Mouse (Mus musculus) lung, embryonic 14.5 days (tissue): Measurements from ENCODE around the gene Akr1a1. TPM values are rescaled to one million over a fixed set of nuclear protein-coding genes. Genes with fewer than 3 reads are reported as not detected.
"Not testable (repeated sequence)": the region's sequence is repeated elsewhere in the genome, so short reads cannot be mapped to it uniquely, and the experiment has no call there.

Source experiments
- ATAC-seq: fragments of 200-750 bp; cut with Nextera tagmentation; 2 replicates; pipeline ENCODE4 v1.8.0; 2017; ENCODE audit warnings: mild to moderate bottlenecking, moderate TSS enrichment, moderate library complexity; ENCODE audit not compliant: insufficient read depth
- DNase-seq: peaks from one replicate; pipeline ENCODE4 v3.0.0-alpha.2; 2015
- H3K27ac ChIP-seq: fragments of 300-500 bp; sonication (generic); 2 replicates; pipeline ENCODE4 v1.5.1; 2014; ENCODE audit warnings: low read depth, mild to moderate bottlenecking, moderate library complexity
- H3K27me3 ChIP-seq: fragments of 300-500 bp; sonication (generic); 2 replicates; pipeline ENCODE4 v1.6.1; 2014; ENCODE audit warnings: low read length, control low read depth; ENCODE audit not compliant: insufficient read depth
- H3K36me3 ChIP-seq: fragments of 300-500 bp; sonication (generic); 2 replicates; pipeline ENCODE4 v1.6.1; 2014; ENCODE audit warnings: control low read depth; ENCODE audit not compliant: insufficient read depth
- H3K4me1 ChIP-seq: fragments of 300-500 bp; sonication (generic); 2 replicates; pipeline ENCODE4 v1.6.1; 2014; ENCODE audit warnings: antibody characterized with exemption, control low read depth; ENCODE audit not compliant: insufficient read depth
- H3K4me2 ChIP-seq: fragments of 300-500 bp; sonication (generic); 2 replicates; pipeline ENCODE4 v1.6.1; 2014; ENCODE audit warnings: mild to moderate bottlenecking
- H3K4me3 ChIP-seq: fragments of 300-500 bp; sonication (generic); 2 replicates; pipeline ENCODE4 v1.5.1; 2014; ENCODE audit warnings: low read depth, low read length
- H3K9ac ChIP-seq: fragments of 300-500 bp; sonication (generic); 2 replicates; pipeline ENCODE4 v1.6.1; 2014
- H3K9me3 ChIP-seq: fragments of 300-500 bp; sonication (generic); 2 replicates; pipeline ENCODE4 v1.6.1; 2016; ENCODE audit warnings: low read depth, low read length, control low read depth
- CTCF ChIP-seq: IDR thresholded peaks from 2 replicates; pipeline ENCODE4 v1.5.1; 2016; ENCODE audit warnings: antibody characterized with exemption, low read depth
- WGBS: fragments of 180-500 bp; shearing (Covaris S2); extraction: QIAGEN DNeasy Blood & Tissue Kit; methylation state at CpG from one replicate; pipeline ENCODE4 v1.1.7; 2014; 5-methylcytosine and 5-hydroxymethylcytosine counted together
- polyA plus RNA-seq: library from polyadenylated mRNA; unstranded; fragments of >200 nt; fragmentation: Nextera tagmentation; extraction: Ambion mirVana; gene quantifications from 2 replicates; pipeline ENCODE4 v1.2.1, GENCODE M21; 2014

Akr1a1 gene
- polyA plus RNA-seq, 1 experiment from 2014 or later, result 759 TPM

- Histone ChIP-seq H3K4me3 (no peak overlapping the region), H3K27me3 (no peaks in the 10 kb centered on the region), H3K27ac (no peak overlapping the region), H3K4me1 (no peaks in the 10 kb centered on the region), H3K9ac (no peak overlapping the region), H3K36me3 (no peaks in the 10 kb centered on the region), H3K4me2 (no peak overlapping the region), H3K9me3 (no peaks in the 10 kb centered on the region)
- 17% methylated on average over 2 of the region's 2 CpGs for WGBS
- ATAC-seq, result peak; percentile 94
- DNase-seq, result peak; percentile 77
- no peak for TF ChIP-seq CTCF
These were observed 21.3 kb upstream of the Akr1a1 start for GRCm38 (mm10) chr4:116672785-116673184.

- no peaks in the 10 kb centered on the region for H3K27me3 ChIP-seq
- H3K9me3 ChIP-seq, result no peaks in the 10 kb centered on the region
- H3K36me3 ChIP-seq, result no peaks in the 10 kb centered on the region
- H3K4me2 ChIP-seq, result no peak overlapping the region
- H3K4me1 ChIP-seq, result no peaks in the 10 kb centered on the region
- WGBS, result 49% methylated on average over 2 of the region's 2 CpGs
- no peak overlapping the region for H3K4me3 ChIP-seq
- H3K27ac ChIP-seq, result no peak overlapping the region
- peak; percentile 44 for TF ChIP-seq CTCF
- H3K9ac ChIP-seq, result no peak overlapping the region
- ATAC-seq (no peak), DNase-seq (peak; percentile 32)
These were observed 17.8 kb upstream of the Akr1a1 start for GRCm38 (mm10) chr4:116669291-116669690.

- Histone ChIP-seq H3K27me3 (no peaks in the 10 kb centered on the region), H3K4me2 (no peak overlapping the region), H3K9ac (no peak overlapping the region), H3K36me3 (no peaks in the 10 kb centered on the region), H3K27ac (no peak overlapping the region), H3K9me3 (no peaks in the 10 kb centered on the region), H3K4me3 (no peak overlapping the region), H3K4me1 (no peaks in the 10 kb centered on the region)
- TF ChIP-seq CTCF, result no peak
- DNase-seq (no peak), ATAC-seq (no peak)
- WGBS, result 44% methylated on average over 3 of the region's 3 CpGs
These were observed 16.7 kb upstream of the Akr1a1 start for GRCm38 (mm10) chr4:116668145-116668544.

GRCm38 (mm10) chr4:116666625-116667024 lies 15.1 kb upstream of the Akr1a1 start:
- Histone ChIP-seq H3K27ac (no peak overlapping the region), H3K4me1 (no peaks in the 10 kb centered on the region), H3K4me3 (no peak overlapping the region), H3K36me3 (no peaks in the 10 kb centered on the region), H3K9me3 (no peaks in the 10 kb centered on the region), H3K4me2 (no peak overlapping the region), H3K9ac (no peak overlapping the region), H3K27me3 (no peaks in the 10 kb centered on the region)
- no peak for TF ChIP-seq CTCF
- DNase-seq, result no peak
- WGBS, result 48% methylated on average over 4 of the region's 4 CpGs
- ATAC-seq, result no peak

GRCm38 (mm10) chr4:116661998-116662397 lies 10.5 kb upstream of the Akr1a1 start:
- no peak overlapping the region for H3K4me3 ChIP-seq
- no peaks in the 10 kb centered on the region for H3K36me3 ChIP-seq
- no peak overlapping the region for H3K4me2 ChIP-seq
- ATAC-seq, result no peak
- H3K27me3 ChIP-seq, result no peaks in the 10 kb centered on the region
- DNase-seq, result no peak
- 79% methylated on average over 1 of the region's 1 CpGs for WGBS
- no peak overlapping the region for H3K9ac ChIP-seq
- no peak for TF ChIP-seq CTCF
- H3K27ac ChIP-seq, result no peak overlapping the region
- H3K9me3 ChIP-seq, result no peaks in the 10 kb centered on the region
- no peaks in the 10 kb centered on the region for H3K4me1 ChIP-seq

- H3K4me1 ChIP-seq, result no peaks in the 10 kb centered on the region
- WGBS, result 63% methylated on average over 6 of the region's 6 CpGs
- DNase-seq, result no peak
These were observed 9.3 kb upstream of the Akr1a1 start for GRCm38 (mm10) chr4:116660829-116661228.

GRCm38 (mm10) chr4:116659916-116660315 lies 8.4 kb upstream of the Akr1a1 start:
- not testable (repeated sequence) for H3K27me3 ChIP-seq, ATAC-seq, H3K36me3 ChIP-seq, H3K27ac ChIP-seq, H3K4me1 ChIP-seq, H3K4me2 ChIP-seq, H3K9ac ChIP-seq, DNase-seq, H3K4me3 ChIP-seq, H3K9me3 ChIP-seq
- 78% methylated on average over 6 of the region's 6 CpGs for WGBS

More at GRCm38 (mm10) chr4:116660829-116661228, 9.3 kb upstream of the Akr1a1 start:
- Histone ChIP-seq H3K4me2 (no peak overlapping the region), H3K4me3 (no peak overlapping the region), H3K27ac (no peak overlapping the region), H3K27me3 (no peaks in the 10 kb centered on the region), H3K36me3 (no peaks in the 10 kb centered on the region), H3K9me3 (no peaks in the 10 kb centered on the region), H3K9ac (no peak overlapping the region)
- no peak for TF ChIP-seq CTCF
- ATAC-seq, result no peak

- peak; percentile 49; the same call in 1 of the 2 replicates for ATAC-seq
- H3K9me3 ChIP-seq, result no peaks in the 10 kb centered on the region
- H3K36me3 ChIP-seq, result no peaks in the 10 kb centered on the region
- DNase-seq, result peak; percentile 78
- H3K4me3 ChIP-seq, result no peak overlapping the region
- no peaks in the 10 kb centered on the region for H3K4me1 ChIP-seq
- TF ChIP-seq CTCF, result no peak
- no peak overlapping the region for H3K4me2 ChIP-seq
- WGBS, result 32% methylated on average over 2 of the region's 2 CpGs
- H3K9ac ChIP-seq, result no peak overlapping the region
- no peak overlapping the region for H3K27ac ChIP-seq
- no peaks in the 10 kb centered on the region for H3K27me3 ChIP-seq
These were observed 8.0 kb upstream of the Akr1a1 start for GRCm38 (mm10) chr4:116659474-116659873.
